Mouse (Mus musculus) ES-Bruce4 (cell line): ENCODE measurements around the gene Plxnb1.

Experiments
- CTCF ChIP-seq: IDR thresholded peaks from one replicate; pipeline ENCODE4 v1.8.1; 2011; ENCODE audit warnings: low read depth, low read length
- EP300 ChIP-seq: IDR thresholded peaks from 2 replicates; pipeline ENCODE4 v1.6.1; 2011; ENCODE audit warnings: low read depth, low read length; ENCODE audit not compliant: insufficient read depth
- POLR2A ChIP-seq: IDR thresholded peaks from one replicate; pipeline ENCODE4 v1.8.1; 2011; ENCODE audit warnings: low read length; ENCODE audit not compliant: insufficient read depth

GRCm38 (mm10) chr9:109053851-109054250 is 41.3 kb upstream of the Plxnb1 start:
- no peak for TF ChIP-seq CTCF
- TF ChIP-seq POLR2A, result no peak
- no peak for TF ChIP-seq EP300
